Mouse (Mus musculus): Measurements from ENCODE around the gene Phlda1. TPM values are rescaled to one million over a fixed set of nuclear protein-coding genes. Genes with fewer than 3 reads are reported as not detected.

Gene Phlda1
- 91.0 and 259 TPM in 2 replicates for polyA plus RNA-seq (2012; ENCODE audit: insufficient read depth, low replicate concordance)

GRCm38 (mm10) chr10:111506101-111506925, at the start of gene Phlda1:
Gene Phlda1, plus strand, starts transcription at chr10:111506286.
- H3K4me1 ChIP-seq = peaks cover 69% of the 10 kb centered on the region
- TF ChIP-seq GATA1 (IDR thresholded peaks at IDR 0.05; ENCODE audit: borderline replicate concordance, low read length) = no peak
- TF ChIP-seq FLI1 (IDR thresholded peaks at IDR 0.05; ENCODE audit: low read length) = no peak
- H3K36me3 ChIP-seq (replicated peaks; ENCODE audit: low read length) = peaks cover 11% of the 10 kb centered on the region
- H3K9me3 ChIP-seq = no peaks in the 10 kb centered on the region
- no peaks in the 10 kb centered on the region for H3K27me3 ChIP-seq (replicated peaks)
- peak within 1 kb of the TSS; percentile 98 for H3K4me3 ChIP-seq (replicated peaks)

GRCm38 (mm10) chr10:111458088-111458487, 48.0 kb upstream of the Phlda1 start:
- H3K9me3 ChIP-seq = no peaks in the 10 kb centered on the region
- H3K27me3 ChIP-seq (replicated peaks) = no peaks in the 10 kb centered on the region
- peaks cover 3% of the 10 kb centered on the region for H3K36me3 ChIP-seq (replicated peaks; ENCODE audit: low read length)
- H3K4me3 ChIP-seq (replicated peaks) = no peak overlapping the region
- peaks cover 36% of the 10 kb centered on the region for H3K4me1 ChIP-seq
- TF ChIP-seq GATA1 (IDR thresholded peaks at IDR 0.05; ENCODE audit: borderline replicate concordance, low read length) (no peak), FLI1 (IDR thresholded peaks at IDR 0.05; ENCODE audit: low read length) (no peak)

GRCm38 (mm10) chr10:111459040-111459439, 47.0 kb upstream of the Phlda1 start:
- H3K36me3 ChIP-seq (replicated peaks; ENCODE audit: low read length) = peaks cover 4% of the 10 kb centered on the region
- no peaks in the 10 kb centered on the region for H3K9me3 ChIP-seq
- no peaks in the 10 kb centered on the region for H3K27me3 ChIP-seq (replicated peaks)
- H3K4me1 ChIP-seq = peaks cover 33% of the 10 kb centered on the region
- H3K4me3 ChIP-seq (replicated peaks) = no peak overlapping the region
- TF ChIP-seq FLI1 (IDR thresholded peaks at IDR 0.05; ENCODE audit: low read length) (no peak), GATA1 (IDR thresholded peaks at IDR 0.05; ENCODE audit: borderline replicate concordance, low read length) (no peak)

- TF ChIP-seq FLI1 (IDR thresholded peaks at IDR 0.05; ENCODE audit: low read length) = no peak
- TF ChIP-seq GATA1 (IDR thresholded peaks at IDR 0.05; ENCODE audit: borderline replicate concordance, low read length) = no peak
- no peak overlapping the region for H3K4me3 ChIP-seq (replicated peaks)
- no peaks in the 10 kb centered on the region for H3K9me3 ChIP-seq
- peaks cover 8% of the 10 kb centered on the region for H3K36me3 ChIP-seq (replicated peaks; ENCODE audit: low read length)
- no peaks in the 10 kb centered on the region for H3K27me3 ChIP-seq (replicated peaks)
- H3K4me1 ChIP-seq = peaks cover 25% of the 10 kb centered on the region
Observed at GRCm38 (mm10) chr10:111459874-111460273, 46.2 kb upstream of the Phlda1 start.

GRCm38 (mm10) chr10:111460381-111460780, 45.7 kb upstream of the Phlda1 start:
- TF ChIP-seq FLI1 (IDR thresholded peaks at IDR 0.05; ENCODE audit: low read length) = no peak
- TF ChIP-seq GATA1 (IDR thresholded peaks at IDR 0.05; ENCODE audit: borderline replicate concordance, low read length) = no peak
- peaks cover 8% of the 10 kb centered on the region for H3K36me3 ChIP-seq (replicated peaks; ENCODE audit: low read length)

GRCm38 (mm10) chr10:111464833-111465232, 41.3 kb upstream of the Phlda1 start:
- Histone ChIP-seq H3K4me1 (peaks cover 10% of the 10 kb centered on the region), H3K4me3 (replicated peaks) (no peak overlapping the region), H3K36me3 (replicated peaks; ENCODE audit: low read length) (peaks cover 5% of the 10 kb centered on the region), H3K9me3 (no peaks in the 10 kb centered on the region), H3K27me3 (replicated peaks) (no peaks in the 10 kb centered on the region)
- TF ChIP-seq GATA1 (IDR thresholded peaks at IDR 0.05; ENCODE audit: borderline replicate concordance, low read length) (no peak), FLI1 (IDR thresholded peaks at IDR 0.05; ENCODE audit: low read length) (no peak)

More at GRCm38 (mm10) chr10:111460381-111460780, 45.7 kb upstream of the Phlda1 start:
- H3K27me3 ChIP-seq (replicated peaks) = no peaks in the 10 kb centered on the region
- no peak overlapping the region for H3K4me3 ChIP-seq (replicated peaks)
- peaks cover 20% of the 10 kb centered on the region for H3K4me1 ChIP-seq
- H3K9me3 ChIP-seq = no peaks in the 10 kb centered on the region

- peaks cover 5% of the 10 kb centered on the region for H3K36me3 ChIP-seq (replicated peaks; ENCODE audit: low read length)
- H3K4me3 ChIP-seq (replicated peaks) = no peak overlapping the region
- peaks cover 4% of the 10 kb centered on the region for H3K4me1 ChIP-seq
- H3K9me3 ChIP-seq = no peaks in the 10 kb centered on the region
- H3K27me3 ChIP-seq (replicated peaks) = no peaks in the 10 kb centered on the region
- TF ChIP-seq GATA1 (IDR thresholded peaks at IDR 0.05; ENCODE audit: borderline replicate concordance, low read length) (no peak), FLI1 (IDR thresholded peaks at IDR 0.05; ENCODE audit: low read length) (no peak)
Observed at GRCm38 (mm10) chr10:111465409-111465808, 40.7 kb upstream of the Phlda1 start.

- H3K9me3 ChIP-seq = no peaks in the 10 kb centered on the region
- no peak for TF ChIP-seq GATA1 (IDR thresholded peaks at IDR 0.05; ENCODE audit: borderline replicate concordance, low read length)
- no peak for TF ChIP-seq FLI1 (IDR thresholded peaks at IDR 0.05; ENCODE audit: low read length)
- H3K4me1 ChIP-seq = peaks cover 27% of the 10 kb centered on the region
- H3K4me3 ChIP-seq (replicated peaks) = no peak overlapping the region
- H3K27me3 ChIP-seq (replicated peaks) = no peaks in the 10 kb centered on the region
- H3K36me3 ChIP-seq (replicated peaks; ENCODE audit: low read length) = peaks cover 7% of the 10 kb centered on the region
Observed at GRCm38 (mm10) chr10:111471166-111471565, 34.9 kb upstream of the Phlda1 start.

- no peaks in the 10 kb centered on the region for H3K9me3 ChIP-seq
- peak within 1 kb of the TSS; percentile 97 for H3K4me3 ChIP-seq (replicated peaks)
- no peaks in the 10 kb centered on the region for H3K27me3 ChIP-seq (replicated peaks)
- H3K4me1 ChIP-seq = peaks cover 44% of the 10 kb centered on the region
- peaks cover 13% of the 10 kb centered on the region for H3K36me3 ChIP-seq (replicated peaks; ENCODE audit: low read length)
- TF ChIP-seq GATA1 (IDR thresholded peaks at IDR 0.05; ENCODE audit: borderline replicate concordance, low read length) = no peak
- no peak for TF ChIP-seq FLI1 (IDR thresholded peaks at IDR 0.05; ENCODE audit: low read length)
Observed at GRCm38 (mm10) chr10:111472686-111473510, 33.2 kb upstream of the Phlda1 start, which contains the start of gene Nap1l1. Gene Nap1l1, plus strand, starts transcription at chr10:111473223.
